Mouse (Mus musculus) mammary gland, adult 2 months (tissue): ENCODE measurements around the gene C6. TPM values are rescaled to one million over a fixed set of nuclear protein-coding genes. Genes with fewer than 3 reads are reported as not detected.

Source experiments
- polyA plus RNA-seq: library from polyadenylated mRNA; depleted of rRNA; stranded (reverse); fragments of >200 nt; gene quantifications from 2 replicates; pipeline ENCODE4 v1.2.3, GENCODE M21; 2012; ENCODE audit warnings: low replicate concordance; rRNA removed

Gene C6
- 1.9 and 6.2 TPM in 2 replicates for polyA plus RNA-seq

GRCm38 (mm10) chr15:4726830-4727310 is at the start of gene C6:
Gene C6 (plus strand): TSS chr15:4727175.

Other genes with a start within 250 kb of the C6 start
- gene Mroh2b, start 171.6 kb downstream of the C6 start, polyA plus RNA-seq = not detected in 2 replicates